Mouse (Mus musculus): ENCODE data around the gene Mrc1.

GRCm38 (mm10) chr2:14233983-14234382 is 4.8 kb downstream of the Mrc1 start:
- TF ChIP-seq CTCF (IDR thresholded peaks at IDR 0.05; ENCODE audit: extremely low read depth, insufficient read length, insufficient replicate concordance, low read depth, low read length) (no peak), POLR2A (IDR thresholded peaks at IDR 0.05; ENCODE audit: low read depth, low read length) (no peak)

All from small intestine, adult 2 months (tissue).